Mouse (Mus musculus): ENCODE measurements around the gene Gm45234.

DNA sequence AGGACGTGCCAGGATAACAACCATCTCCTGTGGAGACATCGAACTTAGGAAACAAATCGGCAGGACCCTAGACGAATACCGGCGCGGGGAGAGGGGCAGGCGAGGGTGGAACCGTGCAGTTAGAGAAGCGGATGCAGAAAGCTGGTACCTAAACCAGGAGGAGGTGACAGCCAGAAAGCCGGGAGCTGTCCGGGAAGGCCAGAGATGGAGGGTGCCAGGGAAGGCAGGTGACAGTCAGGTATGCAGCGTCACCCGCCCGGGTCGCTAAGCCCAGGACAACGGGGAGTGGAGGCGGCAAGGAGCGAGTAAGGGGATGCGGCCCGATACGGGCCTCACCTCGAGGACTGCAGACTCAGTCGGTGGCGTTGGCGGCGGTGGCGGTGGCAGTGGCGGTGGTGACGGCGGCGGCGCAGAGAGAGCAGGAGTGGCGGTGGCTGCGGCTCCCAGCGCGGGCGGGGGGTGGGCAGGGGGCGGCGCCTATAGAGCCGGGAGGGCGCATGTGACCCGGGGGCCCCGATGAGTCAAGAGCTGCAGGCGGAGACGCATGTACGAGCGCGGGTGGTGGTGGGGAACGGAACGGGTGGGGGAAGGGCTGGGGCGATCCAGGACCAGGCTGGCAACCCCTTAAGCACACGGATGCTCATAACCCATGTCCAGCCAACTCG is 13.4 kb upstream of the Gm45234 start, which contains the start of gene Eno2:
- no peak for TF ChIP-seq CTCF (IDR thresholded peaks at IDR 0.05; ENCODE audit: low read depth, low read length)
- no peak for TF ChIP-seq POLR2A (IDR thresholded peaks at IDR 0.05; ENCODE audit: insufficient read depth, low read length)
- no peak for TF ChIP-seq EP300 (IDR thresholded peaks at IDR 0.05; ENCODE audit: insufficient read depth, low read depth, low read length)
